Mouse (Mus musculus) monocyte, adult 2 months (primary cell): Measurements from ENCODE around the gene Dcst1.

Source experiments
- DNase-seq, 2 experiments: peaks; one replicate each; pipeline ENCODE4 v3.0.0; 2022; ENCODE audit warnings: low spot score in 2 of 2, low read depth in 1 of 2

The Dcst1 gene

DNA sequence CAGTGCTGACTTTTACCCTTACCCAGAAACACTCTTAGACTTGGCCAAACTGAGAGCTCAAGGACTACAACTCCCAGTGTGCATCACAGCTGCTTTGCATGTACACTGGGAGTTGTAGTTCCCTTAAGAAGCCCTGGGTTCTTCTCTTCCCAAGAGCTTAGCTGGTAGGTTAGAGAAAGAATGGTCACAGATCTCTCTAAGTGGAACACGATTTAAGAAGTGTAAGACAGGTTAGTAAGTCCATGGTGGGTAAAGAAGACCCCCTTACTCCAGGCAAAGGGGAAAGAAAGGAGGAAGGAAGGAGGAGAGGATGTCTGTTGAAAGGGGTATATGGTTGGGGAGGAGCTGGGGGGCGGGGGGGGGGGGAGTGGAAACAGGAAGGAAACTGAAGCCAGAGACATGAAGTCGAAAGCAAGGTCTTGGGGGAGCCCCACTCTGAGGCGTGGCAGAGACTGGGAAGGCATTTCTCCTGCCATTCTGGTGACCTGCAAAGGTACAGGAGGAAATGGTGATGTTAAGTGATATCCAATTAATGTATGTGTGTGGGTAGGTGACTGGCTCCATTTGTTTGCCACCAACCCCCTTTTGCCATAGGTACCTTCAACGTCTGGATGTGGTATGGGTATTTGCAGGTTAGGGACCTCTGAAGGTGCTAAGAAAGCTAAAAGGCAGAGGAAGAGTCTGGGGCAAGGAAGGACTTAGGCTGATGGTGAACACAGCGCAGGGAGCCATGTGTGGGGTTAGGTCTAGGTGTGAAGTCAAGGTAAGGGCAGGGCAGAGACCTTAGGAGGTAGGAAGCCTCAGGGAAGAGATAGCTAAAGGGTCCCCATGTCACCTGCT, 24.1 kb upstream of the Dcst1 start:
- no peak for DNase-seq

DNA sequence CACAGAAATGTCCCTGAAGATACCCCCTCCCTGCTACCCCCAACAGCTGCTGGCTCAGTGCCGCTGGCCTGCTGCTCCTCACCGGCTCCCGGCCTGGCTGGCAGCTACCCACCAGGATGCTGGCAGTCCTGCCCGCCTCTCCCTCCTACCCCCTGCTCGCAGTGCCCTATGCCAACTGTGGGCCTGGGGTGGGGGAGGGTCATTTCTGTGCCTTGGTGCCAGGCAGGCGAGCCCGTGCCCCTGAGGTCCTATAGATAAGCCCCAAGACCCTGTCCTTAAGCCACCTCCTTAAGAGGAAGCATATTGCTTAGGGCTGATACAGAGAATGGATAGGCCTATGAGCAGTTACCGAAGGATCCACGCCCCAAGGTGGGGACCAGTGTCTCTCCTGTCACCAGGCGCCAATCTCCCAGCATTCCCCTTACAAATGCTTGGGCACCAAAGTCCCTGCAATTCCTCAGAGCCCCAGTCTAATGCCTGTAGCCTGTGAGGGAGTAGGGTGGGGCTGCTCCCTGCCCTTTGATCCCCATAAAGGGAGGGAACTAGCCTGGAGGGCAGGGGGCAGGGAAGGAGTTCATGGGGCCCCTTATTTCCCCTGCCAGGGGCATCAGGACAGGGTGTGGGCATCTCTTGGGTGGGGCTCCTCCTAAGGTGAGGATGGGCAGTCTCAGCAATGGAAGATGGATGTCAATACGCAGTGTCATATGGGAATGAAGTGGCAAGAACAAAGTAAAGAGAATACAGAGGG, 23.3 kb upstream of the Dcst1 start:
- DNase-seq: no peak

DNA sequence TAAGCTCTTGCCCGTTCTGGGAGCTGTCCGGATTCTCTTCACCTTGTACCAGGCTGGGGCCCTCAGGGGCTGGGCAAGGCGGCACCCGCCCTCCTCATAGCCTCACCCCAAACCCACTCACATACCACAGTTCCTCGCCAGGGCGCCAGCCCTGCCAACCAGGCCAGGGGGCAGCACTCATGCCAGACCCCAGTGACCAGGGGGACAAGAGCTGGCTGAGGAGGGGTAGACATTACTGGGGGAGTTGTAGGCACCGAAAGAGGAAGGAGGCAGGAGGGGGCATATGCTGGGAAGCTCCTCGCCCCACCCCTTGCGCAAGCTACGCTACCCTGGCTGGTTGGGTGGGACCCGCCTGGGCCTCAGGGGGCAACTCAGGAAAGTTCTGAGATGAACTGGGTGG, 22.6 kb upstream of the Dcst1 start:
- DNase-seq: no peak

DNA sequence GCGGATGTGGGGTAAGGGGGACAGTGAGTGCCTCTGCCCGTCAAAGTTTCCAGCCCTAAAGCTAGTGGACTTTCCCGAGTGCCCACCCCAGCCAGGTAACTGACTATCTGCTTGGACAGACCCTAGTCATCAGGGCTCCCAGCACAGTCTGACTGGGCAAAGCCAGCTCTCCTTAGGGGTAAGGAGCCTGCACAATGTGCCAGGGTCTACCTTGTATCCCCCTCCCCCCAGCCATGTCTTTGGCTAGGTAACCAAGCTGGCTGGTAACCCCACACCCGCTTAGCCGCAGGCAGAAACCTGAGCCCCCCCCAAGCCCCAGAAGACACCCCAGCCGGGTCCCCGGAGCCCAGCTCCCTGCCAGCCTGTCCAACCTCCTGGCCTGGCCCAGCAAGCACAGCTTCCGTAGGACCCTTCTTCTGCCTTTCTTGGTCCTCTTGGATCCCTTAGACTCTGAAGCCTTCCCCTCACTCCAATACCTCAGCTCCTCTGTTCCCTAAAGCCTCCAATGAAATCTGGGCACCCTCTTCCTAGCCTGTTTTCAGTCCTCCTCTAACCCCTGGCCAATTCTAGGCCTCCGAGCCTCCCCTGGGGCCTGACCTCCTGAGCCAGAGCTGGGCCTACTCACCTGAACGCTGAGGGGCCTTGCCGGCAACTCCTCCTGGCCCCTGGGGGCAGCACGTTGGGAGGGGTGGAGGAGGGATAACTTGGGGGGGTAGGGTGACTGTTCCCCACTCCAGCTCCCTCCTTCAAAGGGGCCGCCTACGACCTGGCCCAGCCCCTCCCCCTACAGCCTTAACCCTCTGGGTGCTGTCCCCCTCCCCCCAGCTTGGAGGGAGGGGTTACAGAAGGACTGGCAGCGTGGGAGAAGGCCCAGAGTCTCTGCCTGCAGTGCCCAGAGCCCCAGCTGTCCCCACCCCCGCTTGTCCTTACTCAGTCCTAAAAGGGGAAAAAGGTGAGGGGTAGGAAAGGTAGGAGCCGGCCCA, 21.7 kb upstream of the Dcst1 start:
- no peak for DNase-seq

DNA sequence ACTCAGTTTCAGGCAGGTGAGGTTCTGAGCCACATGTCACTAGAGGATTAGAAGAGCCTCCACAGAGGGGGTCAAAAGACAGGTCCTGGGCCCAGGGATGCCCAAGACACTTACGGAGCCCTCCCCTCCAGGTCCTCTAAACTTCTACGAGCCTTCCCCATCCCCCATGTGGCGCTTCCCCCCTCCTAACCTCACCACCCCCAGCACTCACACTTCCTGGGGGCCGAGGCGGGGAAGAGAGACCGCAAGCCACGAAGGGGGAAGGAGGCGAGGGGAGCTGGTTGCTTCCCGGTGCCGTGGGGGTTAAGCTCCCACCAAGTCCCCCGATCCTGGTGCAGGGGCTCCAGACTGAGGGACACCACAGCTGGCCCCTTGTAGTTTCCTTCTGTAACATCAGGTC, 20.4 kb upstream of the Dcst1 start:
- no peak for DNase-seq

DNA sequence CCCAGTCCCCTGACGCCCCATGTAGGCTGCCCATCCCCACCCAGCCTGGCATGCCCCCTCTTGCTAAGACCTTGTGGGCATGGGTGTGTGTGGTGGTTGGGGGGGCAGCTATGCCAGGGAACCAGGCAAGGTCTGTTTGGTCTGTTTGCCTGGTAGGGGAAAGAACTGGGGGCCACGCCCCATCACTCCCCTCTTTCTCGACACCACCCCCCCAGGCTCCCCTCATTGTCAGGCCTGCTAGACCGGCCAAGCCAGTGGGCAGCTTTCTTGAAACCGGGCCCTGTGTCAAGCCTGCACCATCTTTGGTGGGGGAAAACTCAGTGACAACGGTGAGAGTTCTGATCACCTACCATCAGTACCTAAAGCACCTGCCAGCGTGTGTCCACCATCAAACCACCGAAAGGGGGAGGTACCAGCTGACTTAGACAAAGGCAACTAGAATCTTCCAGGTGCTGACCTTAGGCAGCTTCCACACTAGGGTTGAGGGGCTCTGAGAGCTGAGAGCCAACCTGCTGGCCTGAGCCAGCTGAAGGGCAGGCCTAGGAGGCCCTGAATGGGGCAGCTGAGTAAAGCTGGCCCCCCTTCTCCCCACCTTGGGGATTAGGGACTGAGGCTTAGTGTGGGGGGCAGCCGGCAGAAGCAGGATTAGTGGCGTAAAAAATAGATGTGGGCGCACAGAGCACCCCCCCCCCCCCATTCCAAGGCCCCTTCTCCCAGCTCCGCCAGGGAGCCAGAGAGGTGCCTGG, 19.5 kb upstream of the Dcst1 start:
- no peak for DNase-seq

DNA sequence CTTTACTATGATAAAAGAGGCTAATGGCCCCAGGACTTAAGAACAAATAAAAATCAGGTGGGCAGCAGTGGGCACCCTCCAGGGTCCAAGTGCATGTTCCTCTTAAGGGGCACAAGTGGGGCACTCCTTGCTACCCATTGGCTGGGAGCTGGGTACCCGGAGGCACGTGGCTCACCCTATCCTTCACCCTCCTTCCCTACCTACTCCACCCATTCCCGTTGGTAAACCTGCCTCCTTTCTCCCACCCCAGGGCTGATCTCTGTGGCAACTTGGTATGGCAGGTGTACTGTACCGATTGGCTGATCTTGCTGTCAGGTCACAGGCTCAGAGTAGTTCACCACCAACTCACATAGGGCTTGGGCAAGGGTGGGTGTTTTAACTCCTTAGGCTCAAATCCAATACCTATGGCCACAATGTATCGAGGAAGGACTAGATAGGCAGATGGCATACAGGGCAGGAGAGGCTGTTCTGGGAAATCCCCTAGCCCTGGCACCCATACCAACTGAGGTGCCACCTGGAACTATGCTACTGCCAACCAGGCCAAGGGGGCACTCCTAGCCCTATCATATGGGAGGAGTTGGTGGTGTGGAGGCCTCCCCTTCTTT, 18.7 kb upstream of the Dcst1 start:
- DNase-seq: no peak

DNA sequence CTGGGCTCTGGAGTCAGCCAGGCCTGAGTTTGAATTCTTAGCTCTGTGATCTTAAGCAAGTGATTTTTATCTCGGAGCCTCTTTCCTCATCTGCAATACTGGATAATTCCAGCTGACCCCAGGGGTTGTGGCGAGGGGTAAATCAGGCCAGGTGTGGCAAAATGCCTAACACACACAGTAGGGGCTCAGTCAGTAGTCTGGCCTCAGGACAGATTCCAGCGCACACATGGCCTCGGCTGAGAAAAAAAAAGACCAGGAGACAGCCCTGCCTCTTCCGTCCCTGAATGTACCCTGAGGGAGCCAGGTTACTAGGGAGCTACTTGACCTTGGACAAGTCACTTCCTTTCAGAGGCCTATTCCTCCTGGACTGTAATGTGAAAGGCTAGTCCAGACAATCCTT, 17.9 kb upstream of the Dcst1 start:
- no peak for DNase-seq

DNA sequence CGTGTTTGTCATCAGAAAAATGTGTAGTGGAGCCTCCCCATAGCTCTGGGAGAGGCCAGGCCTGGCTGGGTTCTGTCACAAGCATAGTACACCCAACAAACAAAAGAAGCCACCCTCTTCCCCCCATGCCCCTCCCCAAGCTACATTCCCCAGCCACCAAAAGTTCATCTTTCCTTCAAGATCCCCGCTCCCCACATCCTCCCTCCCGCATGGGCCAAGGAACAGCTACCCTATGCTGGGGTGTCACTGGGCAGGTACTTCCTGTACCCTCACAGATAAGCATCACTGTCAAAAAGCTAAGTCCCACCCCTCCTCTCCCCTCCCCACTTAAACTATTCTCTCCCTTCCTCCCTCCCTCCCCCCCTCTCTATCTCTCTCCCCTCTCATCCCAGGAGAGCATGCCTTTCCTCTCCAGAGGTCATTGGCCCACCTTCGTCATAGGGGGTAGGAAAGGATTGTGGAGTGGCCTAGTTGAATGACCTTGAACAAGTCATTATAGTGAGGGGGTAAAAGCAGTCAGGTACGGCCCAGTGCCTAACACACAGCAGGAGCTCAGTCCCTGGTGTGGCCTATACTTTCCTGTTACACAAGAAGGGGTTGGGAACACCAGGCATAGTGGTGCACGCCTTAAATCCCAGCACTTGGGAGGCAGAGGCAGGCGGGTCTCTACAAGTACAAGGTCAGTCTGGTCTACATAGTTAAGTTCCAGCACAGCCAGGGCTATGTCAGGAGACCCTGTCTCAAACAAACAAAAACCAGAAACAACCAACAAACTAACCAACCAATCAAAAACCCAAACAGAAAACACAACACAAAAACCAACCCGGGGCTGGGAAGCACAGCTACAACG, 17.2 kb upstream of the Dcst1 start:
- DNase-seq: no peak

DNA sequence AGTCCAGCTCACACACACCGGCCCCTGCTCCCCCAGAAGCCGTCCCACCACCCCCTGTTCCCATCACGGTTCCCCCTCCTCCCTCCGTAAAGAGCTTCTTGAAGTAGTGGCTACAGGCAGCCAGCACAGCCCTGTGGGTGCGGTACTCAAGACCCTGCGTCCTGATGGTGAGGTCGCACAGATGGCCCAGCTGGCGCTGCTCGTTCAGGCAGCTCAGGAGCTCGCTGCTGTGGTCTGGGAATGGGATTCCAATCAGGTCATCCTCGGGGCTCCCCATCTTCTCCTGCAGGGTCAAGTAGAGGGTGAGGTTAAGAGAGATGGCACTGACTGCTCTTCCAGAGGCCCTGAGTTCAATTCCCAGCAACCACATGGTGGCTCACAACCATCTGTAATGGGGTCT, 16.2 kb upstream of the Dcst1 start:
- no peak for DNase-seq

DNA sequence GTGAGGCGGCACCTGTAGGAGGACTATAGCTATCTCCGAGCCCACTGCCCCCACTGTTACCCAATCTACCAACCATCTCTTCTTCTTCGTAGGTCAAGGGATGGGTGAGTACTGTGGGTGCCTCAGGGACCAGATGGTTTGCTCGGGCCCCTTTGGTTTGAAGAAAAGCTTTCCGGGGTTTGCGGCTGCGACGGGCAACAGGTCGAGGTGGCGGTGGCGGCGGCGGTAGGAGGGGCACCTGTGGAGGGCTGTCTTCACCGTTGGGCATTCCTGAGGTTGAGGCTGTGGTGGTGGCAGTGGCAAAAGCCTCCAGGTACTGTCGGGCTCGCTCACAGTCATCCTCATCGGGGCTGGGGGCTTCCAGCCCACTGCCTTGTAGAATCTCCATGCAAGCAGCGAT, 15.7 kb upstream of the Dcst1 start:
- DNase-seq: no peak

DNA sequence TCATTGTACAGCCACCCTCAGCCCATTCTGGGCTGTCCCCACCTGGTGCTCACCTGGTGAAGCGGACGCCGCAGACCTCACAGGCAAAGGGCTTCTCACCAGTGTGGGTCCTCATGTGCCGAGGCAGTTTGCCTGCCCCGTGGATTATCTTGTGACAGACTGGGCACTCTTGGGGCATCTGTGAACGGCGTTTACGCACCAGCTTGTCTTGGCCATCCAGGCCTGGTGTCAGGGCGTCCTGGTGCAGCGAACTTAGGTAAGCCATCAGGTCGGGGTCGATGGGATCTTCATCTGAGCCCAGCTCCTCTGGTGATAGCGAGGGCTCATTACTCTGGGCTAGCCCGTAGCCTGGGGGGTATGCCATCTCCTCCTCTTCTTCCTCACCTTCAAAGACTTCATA, 15.2 kb upstream of the Dcst1 start:
- no peak for DNase-seq

DNA sequence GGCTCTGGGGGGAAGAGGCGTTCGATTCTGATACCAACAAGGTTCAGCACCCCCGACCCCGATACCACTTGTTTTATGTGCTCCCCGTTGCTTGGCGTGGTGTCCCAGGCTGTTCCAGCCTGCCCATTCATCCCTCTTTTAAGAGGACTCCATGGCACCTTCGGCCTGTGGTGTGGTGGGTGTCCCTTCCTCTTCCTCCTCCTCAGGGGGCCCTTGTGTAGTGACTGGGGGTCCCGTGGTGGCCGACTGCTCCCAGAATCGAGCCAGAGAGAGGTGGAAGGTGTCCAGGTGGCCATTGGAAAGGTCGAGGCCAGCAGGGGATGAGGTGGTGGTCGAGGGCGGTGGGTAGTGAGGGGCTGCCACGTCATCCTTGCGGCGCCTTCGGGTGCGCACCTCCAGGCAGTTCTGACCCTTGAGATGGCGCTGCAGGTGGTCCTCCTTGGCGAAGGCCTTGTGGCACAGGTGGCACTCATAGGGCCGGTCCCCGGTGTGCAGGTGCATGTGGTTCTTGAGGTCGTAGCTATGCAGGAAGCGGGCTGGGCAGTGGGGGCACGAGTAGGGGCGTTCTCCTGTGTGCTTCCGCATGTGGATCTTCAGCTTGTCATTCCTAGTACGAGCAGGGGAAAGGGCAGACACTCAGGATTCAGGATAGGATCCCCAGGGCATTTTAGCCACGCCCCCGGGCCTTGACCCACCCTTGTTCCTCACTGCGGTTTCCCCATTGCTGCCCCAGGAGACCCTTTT, 14.5 kb upstream of the Dcst1 start:
- no peak for DNase-seq

DNA sequence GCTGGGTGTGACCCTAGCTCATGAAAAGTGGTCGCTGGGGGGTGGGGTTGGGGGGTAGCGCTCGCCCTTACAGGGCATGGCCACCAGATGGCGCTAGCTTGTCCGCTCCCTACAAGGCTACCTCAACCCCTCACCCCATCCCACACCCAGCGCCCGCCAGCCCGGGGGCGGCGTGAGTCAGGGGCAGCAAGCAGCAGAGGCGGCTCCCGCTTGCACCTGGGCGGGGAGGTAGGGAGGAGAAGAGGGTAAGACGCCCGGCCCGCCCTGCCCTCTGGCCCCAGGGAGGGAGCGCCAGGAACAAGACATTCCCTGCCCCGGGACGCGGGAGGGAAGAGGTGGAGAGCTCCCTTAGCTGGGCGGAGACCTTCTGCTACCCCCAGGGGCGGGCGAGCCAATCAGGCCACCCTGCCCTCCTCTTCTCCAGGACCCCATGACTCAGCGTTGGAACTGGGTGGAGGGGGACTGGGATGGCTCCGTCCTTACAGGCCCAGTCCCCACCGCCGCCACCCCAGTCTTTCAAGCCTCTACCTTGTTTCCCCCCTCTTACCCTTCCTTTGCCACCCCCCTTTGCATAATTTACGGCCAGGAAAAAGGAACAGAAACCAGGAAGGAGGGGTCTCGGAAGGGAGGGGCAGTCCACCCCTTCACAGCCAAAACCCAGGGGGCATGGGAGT, 13.5 kb upstream of the Dcst1 start:
- DNase-seq: peak in 1 of 2 experiments; percentile 40

DNA sequence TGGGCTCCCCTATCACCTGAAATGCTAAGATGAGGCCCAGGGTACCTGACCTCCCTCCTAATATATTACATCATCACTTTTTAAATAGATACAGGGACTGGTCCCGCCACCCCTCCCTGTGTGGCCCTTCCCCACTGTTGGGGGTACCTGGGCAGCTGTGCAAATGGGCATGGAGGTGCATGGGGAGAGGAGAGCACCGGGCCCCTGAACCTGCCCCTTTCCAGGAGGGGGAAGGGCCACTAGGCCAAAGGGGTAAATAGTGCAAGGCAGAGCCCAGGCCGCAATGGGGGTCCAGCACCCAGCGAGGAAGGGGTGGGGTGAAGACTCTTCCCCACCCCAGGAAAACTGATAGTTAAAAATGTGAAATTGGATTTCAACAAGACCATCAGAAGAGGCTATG, 12.8 kb upstream of the Dcst1 start:
- DNase-seq: no peak

DNA sequence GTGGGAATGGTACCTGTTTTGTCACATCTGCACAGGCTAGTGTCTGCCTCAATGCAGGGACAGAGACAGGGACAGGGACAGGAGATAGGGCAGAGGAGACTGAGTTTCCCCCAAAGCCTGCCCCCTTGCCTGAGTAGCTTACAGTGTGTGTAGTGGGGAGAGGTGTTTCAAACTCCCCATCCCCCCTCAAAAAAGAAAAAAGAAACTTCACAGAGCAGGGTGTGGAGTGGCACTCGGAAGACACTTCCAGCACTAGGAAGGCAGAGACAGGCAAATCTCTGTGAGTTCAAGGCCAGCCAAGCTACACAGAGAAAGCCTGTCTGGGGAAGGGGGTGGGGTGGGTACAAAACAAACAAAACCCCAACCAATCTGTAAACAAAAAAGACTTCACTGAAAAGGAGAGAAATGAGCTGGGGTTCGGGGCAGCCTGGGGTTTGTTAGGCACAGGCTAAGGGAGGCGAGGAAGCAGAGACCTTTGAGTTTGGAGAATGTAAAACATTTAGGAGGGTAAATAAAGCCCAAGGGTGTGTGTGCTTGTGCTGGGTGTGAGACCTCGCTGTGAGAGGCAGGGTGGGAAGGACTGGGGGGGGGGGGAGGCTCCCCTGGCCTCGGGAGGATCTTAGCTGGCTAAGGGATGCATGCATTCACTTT, 8.7 kb upstream of the Dcst1 start:
- DNase-seq: no peak

DNA sequence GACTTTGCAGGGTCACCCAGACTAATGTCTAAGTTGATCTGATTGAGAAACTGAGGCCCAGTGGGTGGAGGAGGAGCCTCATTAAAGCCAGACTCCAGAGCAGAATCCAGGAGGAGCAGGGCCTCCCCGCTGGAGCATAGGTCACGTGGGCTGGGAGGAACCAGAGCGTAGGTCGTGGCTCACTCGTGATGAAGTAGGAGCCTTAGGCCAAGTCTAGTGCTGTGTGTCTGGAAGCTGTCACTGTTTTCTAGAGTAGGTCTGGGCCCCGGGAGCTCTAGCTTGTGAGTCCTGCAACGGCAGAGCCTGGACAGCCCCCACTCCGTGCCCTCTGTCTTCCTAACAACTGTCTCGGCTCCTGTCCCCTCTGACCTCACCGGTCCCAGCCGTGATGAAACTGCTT, 2.3 kb upstream of the Dcst1 start:
- no peak for DNase-seq
